Mouse (Mus musculus) heart, adult 2 months (tissue): ENCODE data around the gene Myadml2.
A peak's percentile ranks its signal among the peaks of the same experiment; 100 is the strongest.

Experiments
- CTCF ChIP-seq: fragments of 200-600 bp; IDR thresholded peaks from 2 replicates; pipeline ENCODE4 v1.8.1; 2022; ENCODE audit warnings: antibody characterized with exemption, mild to moderate bottlenecking, moderate library complexity
- EP300 ChIP-seq: fragments of 200-500 bp; IDR thresholded peaks from 2 replicates; pipeline ENCODE4 v1.6.1; 2011; ENCODE audit warnings: low read depth, low read length, control low read depth; ENCODE audit not compliant: insufficient read depth
- POLR2A ChIP-seq: fragments of 200-500 bp; IDR thresholded peaks from 2 replicates; pipeline ENCODE4 v1.6.1; 2011; ENCODE audit warnings: mild to moderate bottlenecking, low read depth, low read length, control low read depth; ENCODE audit not compliant: insufficient read depth

- TF ChIP-seq CTCF (no peak), POLR2A (no peak), EP300 (peak; percentile 91)
Observed at GRCm38 (mm10) chr11:120665406-120665805, 17.4 kb upstream of the Myadml2 start.
